Mouse (Mus musculus) brain, embryonic 14.5 days (tissue): ENCODE measurements around the gene Tcf12.

ENCODE experiments used
- CTCF ChIP-seq: fragments of 200-500 bp; IDR thresholded peaks from 2 replicates; pipeline ENCODE4 v1.5.1; 2012; ENCODE audit warnings: inconsistent platforms, mild to moderate bottlenecking, moderate library complexity, borderline replicate concordance; ENCODE audit not compliant: insufficient read depth, insufficient read length; ENCODE audit errors: extremely low read depth
- POLR2A ChIP-seq: fragments of 200-500 bp; IDR thresholded peaks from 2 replicates; pipeline ENCODE4 v1.6.1; 2012; ENCODE audit warnings: mild to moderate bottlenecking, inconsistent platforms, borderline replicate concordance; ENCODE audit not compliant: poor library complexity, insufficient read depth, insufficient read length, severe bottlenecking; ENCODE audit errors: extremely low read depth

- TF ChIP-seq CTCF, result no peak
- no peak for TF ChIP-seq POLR2A
These were observed 303.9 kb downstream of the Tcf12 start for GRCm38 (mm10) chr9:71807801-71808200.
